8 mouse cellular contexts compared by ENCODE assay signal in the genomic region with DNA sequence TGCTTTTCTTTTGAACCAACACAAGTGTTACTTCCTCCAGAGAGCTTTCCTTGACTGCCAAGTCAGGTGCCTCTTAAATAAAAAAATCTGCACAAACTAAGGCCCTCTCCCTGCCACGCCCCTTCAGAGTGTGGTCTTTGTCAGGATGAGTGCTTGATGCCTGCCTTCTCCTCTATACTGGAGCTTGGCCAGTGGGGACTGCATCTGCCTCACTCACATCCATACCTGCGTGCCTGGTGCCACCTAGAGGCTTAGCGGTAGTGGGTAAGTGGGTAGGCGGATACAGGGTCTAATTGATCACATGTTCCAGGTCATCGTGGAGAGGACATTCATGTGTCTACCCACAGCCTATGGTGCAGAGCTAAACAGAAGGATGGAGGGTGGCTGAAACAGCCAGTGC. TPM values are rescaled to one million over a fixed set of nuclear protein-coding genes. Genes with fewer than 3 reads are reported as not detected.
DNase-seq lines count a peak whose midpoint lies in the region; ATAC-seq and TF ChIP-seq lines count a peak whose summit lies in the region.

No protein-coding gene starts in this region.

- H3K4me1 ChIP-seq in kidney, adult 2 months (ENCODE audit: control insufficient read depth, insufficient read depth, low read length) = no peaks in the 10 kb centered on the region
- H3K4me1 ChIP-seq in kidney, embryonic 16.5 days (ENCODE audit: insufficient read depth, low read length) = peaks cover 2% of the 10 kb centered on the region; the same call in 1 of the 2 replicates
- H3K4me1 ChIP-seq in kidney, postnatal 0 days (replicated peaks; ENCODE audit: insufficient read depth, low read length) = no peaks in the 10 kb centered on the region
- H3K4me1 ChIP-seq in hindbrain, embryonic 14.5 days (replicated peaks; ENCODE audit: control insufficient read depth, insufficient read depth, low read length) = no peaks in the 10 kb centered on the region

- no peak for ATAC-seq in kidney, embryonic 16.5 days (ENCODE audit: low FRiP score, low TSS enrichment)
- ATAC-seq in kidney, postnatal 0 days (replicated peaks; ENCODE audit: low FRiP score, low read depth) = peak; percentile 29; the same call in 1 of the 2 replicates
- no peak for ATAC-seq in hindbrain, embryonic 14.5 days (ENCODE audit: low FRiP score)

- 61% methylated on average over 5 of the region's 5 CpGs for WGBS in kidney, adult 2 months
- WGBS in kidney, embryonic 16.5 days = 63% methylated on average over 5 of the region's 5 CpGs
- WGBS in kidney, postnatal 0 days = 66% methylated on average over 5 of the region's 5 CpGs
- WGBS in hindbrain, embryonic 14.5 days = 56% methylated on average over 5 of the region's 5 CpGs

- no peaks in the 10 kb centered on the region for H3K27me3 ChIP-seq in kidney, adult 2 months (replicated peaks; ENCODE audit: control insufficient read depth, insufficient read depth, low read length)
- H3K27me3 ChIP-seq in kidney, embryonic 16.5 days (ENCODE audit: insufficient read depth, low read length) = no peaks in the 10 kb centered on the region
- H3K27me3 ChIP-seq in kidney, postnatal 0 days (ENCODE audit: insufficient read depth, low read length) = no peaks in the 10 kb centered on the region
- no peaks in the 10 kb centered on the region for H3K27me3 ChIP-seq in hindbrain, embryonic 14.5 days (ENCODE audit: control insufficient read depth, insufficient read depth, low read length)

- no peak overlapping the region for H3K4me3 ChIP-seq in kidney, adult 2 months (ENCODE audit: insufficient read depth, low read depth, low read length)
- H3K4me3 ChIP-seq in kidney, embryonic 16.5 days (ENCODE audit: low read length) = no peak overlapping the region
- H3K4me3 ChIP-seq in kidney, postnatal 0 days (replicated peaks; ENCODE audit: low read depth, low read length) = no peak overlapping the region
- H3K4me3 ChIP-seq in hindbrain, embryonic 14.5 days (replicated peaks; ENCODE audit: low read length) = no peak overlapping the region

- H3K27ac ChIP-seq in kidney, adult 2 months (ENCODE audit: insufficient read depth, low read depth, low read length) = no peak overlapping the region
- H3K27ac ChIP-seq in kidney, embryonic 16.5 days (ENCODE audit: low read length) = no peak overlapping the region
- no peak overlapping the region for H3K27ac ChIP-seq in kidney, postnatal 0 days
- no peak overlapping the region for H3K27ac ChIP-seq in hindbrain, embryonic 14.5 days

- peak; percentile 60 for TF ChIP-seq CTCF in kidney, adult 2 months (conservative IDR thresholded peaks at IDR 0.05; ENCODE audit: insufficient read depth, insufficient read length, low read depth, low read length)
- peak; percentile 63 for TF ChIP-seq CTCF in kidney, postnatal 0 days (IDR thresholded peaks at IDR 0.05; ENCODE audit: low read depth)

- no peak overlapping the region for H3K4me2 ChIP-seq in kidney, embryonic 16.5 days (replicated peaks; ENCODE audit: low read depth, low read length)
- no peak overlapping the region for H3K4me2 ChIP-seq in kidney, postnatal 0 days (ENCODE audit: low read length)
- no peak overlapping the region for H3K4me2 ChIP-seq in hindbrain, embryonic 14.5 days (replicated peaks)

- no peaks in the 10 kb centered on the region for H3K9me3 ChIP-seq in kidney, embryonic 16.5 days (ENCODE audit: low read length)
- no peaks in the 10 kb centered on the region for H3K9me3 ChIP-seq in kidney, postnatal 0 days (replicated peaks; ENCODE audit: low read length)
- H3K9me3 ChIP-seq in hindbrain, embryonic 14.5 days (ENCODE audit: control insufficient read depth, low read length) = no peaks in the 10 kb centered on the region

- no peak overlapping the region for H3K9ac ChIP-seq in kidney, embryonic 16.5 days (replicated peaks; ENCODE audit: low read length)
- H3K9ac ChIP-seq in kidney, postnatal 0 days (ENCODE audit: low read depth, low read length) = no peak overlapping the region
- H3K9ac ChIP-seq in hindbrain, embryonic 14.5 days = no peak overlapping the region

- peak; percentile 27 for DNase-seq in kidney, adult 2 months
- DNase-seq in Muller cell, postnatal 12 days (ENCODE audit: inconsistent ontology term) = peak; percentile 7
- DNase-seq in kidney, postnatal 0 days (ENCODE audit: low spot score) = peak; percentile 21
- DNase-seq in mesoderm, embryonic 11.5 days (ENCODE audit: low read depth, low spot score) = peak; percentile 6
- no peak for DNase-seq in adrenal gland, adult 8-10 months
- DNase-seq in hindbrain, embryonic 14.5 days (ENCODE audit: low spot score) = no peak
- no peak for DNase-seq in frontal cortex, postnatal 14 days (ENCODE audit: low spot score in 2 of 2)

- no peak for TF ChIP-seq POLR2A in kidney, adult 2 months (IDR thresholded peaks at IDR 0.05; ENCODE audit: low read depth, low read length)

- no peaks in the 10 kb centered on the region for H3K36me3 ChIP-seq in kidney, adult 2 months (ENCODE audit: control insufficient read depth, insufficient read depth, low read length)
- H3K36me3 ChIP-seq in kidney, embryonic 16.5 days (ENCODE audit: insufficient read depth, low read length) = no peaks in the 10 kb centered on the region
- no peaks in the 10 kb centered on the region for H3K36me3 ChIP-seq in kidney, postnatal 0 days (ENCODE audit: insufficient read depth, low read length)
- H3K36me3 ChIP-seq in hindbrain, embryonic 14.5 days (replicated peaks; ENCODE audit: control insufficient read depth, insufficient read depth) = no peaks in the 10 kb centered on the region

RNA-seq across cellular contexts. Expression of gene Efcab8, which starts 15.4 kb away (rescaled TPM):
- polyA plus RNA-seq in kidney, adult 2 months (2012; rRNA removed) = 0.14 and 0.20 TPM in 2 replicates
- polyA plus RNA-seq in kidney, embryonic 16.5 days (2015; fragmentation: Nextera tagmentation; extraction: Ambion mirVana) = 0.09 TPM in 1 of 2 replicates, not detected in the other
- polyA plus RNA-seq in kidney, postnatal 0 days (2015; fragmentation: Nextera tagmentation; extraction: Ambion mirVana) = not detected in 2 replicates
- under 1 TPM; 0.12 to 0.80 (median 0.63) TPM for total RNA-seq in adrenal gland, adult 8-10 months (2022)
- polyA plus RNA-seq in hindbrain, embryonic 14.5 days (2014; fragmentation: Nextera tagmentation; extraction: Ambion mirVana) = not detected in 2 replicates

RNA-seq across cellular contexts. Expression of gene Mapre1, which starts 54.0 kb away (rescaled TPM):
- polyA plus RNA-seq in kidney, adult 2 months (2012; rRNA removed) = 8.2 and 11.2 TPM in 2 replicates
- polyA plus RNA-seq in kidney, embryonic 16.5 days (2015; fragmentation: Nextera tagmentation; extraction: Ambion mirVana) = 226 and 228 TPM in 2 replicates
- 192 and 216 TPM in 2 replicates for polyA plus RNA-seq in kidney, postnatal 0 days (2015; fragmentation: Nextera tagmentation; extraction: Ambion mirVana)
- total RNA-seq in adrenal gland, adult 8-10 months (2022) = 100 to 1,000 TPM in 3 of 4 experiments, 10 to 100 TPM in 1; 72.9 to 117 (median 101) TPM
- polyA plus RNA-seq in hindbrain, embryonic 14.5 days (2014; fragmentation: Nextera tagmentation; extraction: Ambion mirVana) = 394 and 421 TPM in 2 replicates

Comparison
In these comparisons a context has a peak if more than half of its experiments do, and no peak if none do; other contexts are left out.
1. RNA of gene Mapre1, which starts 54.0 kb away (polyA plus RNA-seq): 394 to 421 TPM in hindbrain, embryonic 14.5 days, 226 to 228 TPM in kidney, embryonic 16.5 days and 192 to 216 TPM in kidney, postnatal 0 days; 8.2 to 11.2 TPM in kidney, adult 2 months; every median in the first group is over 10 times any median in the second.
2. DNase-seq: peak in kidney, adult 2 months (single experiment), Muller cell, postnatal 12 days (single experiment), kidney, postnatal 0 days (single experiment) and mesoderm, embryonic 11.5 days (single experiment); none in adrenal gland, adult 8-10 months (single experiment), hindbrain, embryonic 14.5 days (single experiment) and frontal cortex, postnatal 14 days (0 of 2).